Mouse (Mus musculus) spleen, postnatal 4 days (tissue): ENCODE measurements around the gene Gm826.

Experiments
- DNase-seq, 2 experiments: peaks; one replicate each; pipeline ENCODE4 v3.0.0; 2022; ENCODE audit warnings: low spot score in 2 of 2

The Gm826 gene

DNA sequence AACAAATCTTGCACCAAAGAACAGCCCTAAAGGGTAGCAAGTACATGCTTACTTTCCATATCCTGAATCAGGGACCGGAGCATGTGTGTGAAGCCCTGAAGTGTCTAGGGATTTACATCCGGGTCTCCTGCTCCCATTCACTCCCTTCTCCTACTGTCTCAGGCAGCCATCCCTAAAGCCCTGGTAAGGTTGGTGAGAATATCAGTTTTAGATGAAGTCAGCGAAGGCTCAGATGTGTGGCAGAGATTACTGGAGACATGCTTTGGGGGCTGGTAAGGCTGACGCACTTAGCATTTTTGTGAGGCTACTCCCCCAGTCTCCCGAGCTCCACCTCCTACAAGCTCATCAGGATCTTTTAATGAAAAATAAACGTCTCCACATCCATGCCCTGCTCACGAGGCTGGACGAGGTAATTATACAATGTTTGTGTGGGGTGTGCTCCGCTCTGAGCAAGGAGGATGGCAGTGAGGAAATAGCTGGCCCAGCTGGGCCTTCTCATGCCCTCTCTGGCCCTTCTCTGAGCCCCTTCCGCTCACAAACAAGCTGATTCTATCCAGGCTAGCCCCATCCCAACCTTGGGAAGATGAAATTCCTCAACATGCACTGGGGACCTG is 45.3 kb downstream of the Gm826 start:
- DNase-seq: no peak

DNA sequence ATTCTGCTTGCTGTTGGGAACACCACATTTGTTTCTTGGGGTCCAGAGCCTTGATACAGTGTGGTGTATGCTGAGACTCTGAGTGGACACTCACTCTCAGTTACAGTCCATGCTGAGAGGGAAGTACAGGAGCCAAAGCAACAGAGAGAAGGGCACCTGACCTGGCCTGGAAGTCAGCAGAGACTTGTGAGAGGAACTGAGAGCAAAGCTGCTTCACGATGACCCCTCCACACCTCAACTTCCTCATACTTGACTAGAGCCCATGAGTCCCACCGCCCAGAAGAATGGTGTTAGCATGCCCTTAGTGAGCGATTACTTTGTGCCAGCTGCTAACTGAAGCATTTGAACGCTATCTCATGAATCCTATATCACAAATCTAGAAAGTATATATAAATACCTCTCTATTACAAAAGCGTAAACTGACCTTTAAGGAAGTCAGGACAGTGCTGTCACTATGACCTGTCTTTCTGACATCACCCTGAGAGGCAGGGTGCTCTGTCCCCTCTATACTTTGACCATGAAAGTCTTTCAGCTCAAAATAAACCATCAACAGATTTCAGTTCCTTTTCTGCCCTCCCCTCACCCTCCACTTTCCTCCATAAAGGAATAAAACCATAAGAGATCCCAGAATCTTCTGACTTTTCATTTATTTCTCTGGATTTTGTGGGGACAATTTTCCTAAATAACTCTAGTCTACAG is 57.9 kb downstream of the Gm826 start:
- no peak for DNase-seq

DNA sequence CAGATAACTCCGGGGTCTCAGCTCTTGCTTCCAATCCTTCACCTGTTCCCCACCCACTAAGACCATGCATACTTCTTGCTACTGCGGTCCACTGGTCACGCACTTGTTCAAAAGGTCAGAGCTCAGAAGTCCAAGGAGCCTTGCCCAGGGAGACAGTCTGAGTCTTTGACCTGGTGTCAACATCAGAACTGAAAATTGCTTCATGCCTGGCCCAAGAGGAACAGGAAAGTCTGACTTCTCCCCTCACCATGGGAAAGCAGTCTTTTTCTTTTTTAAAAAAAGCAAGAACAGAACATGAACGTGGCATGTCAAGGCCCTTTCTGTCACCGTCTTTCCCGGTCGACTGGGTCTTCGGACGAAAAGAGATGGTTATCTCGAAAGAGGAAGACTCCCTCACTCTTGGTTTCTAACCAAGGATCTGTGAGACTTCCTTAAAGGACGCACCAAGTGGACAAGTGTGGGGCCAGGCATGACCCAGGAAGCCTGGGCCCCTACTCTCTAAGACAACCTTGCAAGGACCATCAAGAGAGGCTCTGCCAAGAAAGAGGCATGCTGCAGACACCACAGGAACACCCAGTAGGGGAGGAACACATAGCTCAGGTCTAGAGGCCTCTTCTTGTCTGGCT is 66.0 kb downstream of the Gm826 start:
- peak in 1 of 2 experiments; percentile 52 for DNase-seq

DNA sequence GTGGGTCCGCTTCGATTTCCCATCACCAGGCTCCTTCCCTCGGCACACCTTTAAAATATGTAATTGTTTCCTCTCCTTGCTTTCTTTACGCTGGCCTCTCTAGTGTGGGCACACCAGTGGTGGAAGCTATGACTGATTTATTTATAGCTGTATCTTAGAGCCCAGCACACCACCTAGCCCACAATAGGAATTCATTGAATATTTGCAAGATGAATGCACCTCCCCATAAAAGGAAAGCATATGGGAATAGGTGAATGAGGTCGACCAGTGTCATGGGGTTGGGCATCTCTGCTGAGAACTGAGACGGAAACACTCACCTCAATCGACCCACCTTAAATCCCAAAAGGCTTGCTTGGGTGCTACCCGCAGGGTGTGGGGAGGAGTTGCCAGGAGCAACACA is 70.1 kb downstream of the Gm826 start:
- DNase-seq: no peak

DNA sequence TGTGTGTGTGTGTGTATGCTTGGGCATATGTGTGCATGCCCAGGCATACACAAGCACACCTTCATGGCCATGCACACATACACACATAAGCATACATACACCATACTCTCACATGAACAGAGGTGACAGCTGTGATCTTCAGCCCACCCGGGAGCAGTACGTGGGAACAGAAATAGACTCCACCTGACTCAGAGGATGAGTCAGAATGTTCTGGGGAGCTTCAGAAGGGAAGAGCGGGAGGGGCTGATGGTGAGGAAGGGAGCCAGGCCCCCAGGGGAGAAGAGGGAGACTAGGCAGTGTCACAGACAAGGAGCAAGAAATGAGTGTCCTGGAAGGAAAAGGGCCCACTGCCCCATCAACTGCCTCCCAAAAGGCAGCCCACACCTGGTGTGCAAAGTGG is 72.4 kb downstream of the Gm826 start:
- no peak for DNase-seq
